Mouse (Mus musculus) ES-E14 (cell line): ENCODE data around the gene Carmil1. TPM values are rescaled to one million over a fixed set of nuclear protein-coding genes. Genes with fewer than 3 reads are reported as not detected.

Experiments
- DNase-seq: peaks from one replicate; pipeline ENCODE4 v3.0.0-alpha.2; 2013; ENCODE audit warnings: low read depth, low spot score
- H3K27ac ChIP-seq: 2 replicates; pipeline ENCODE4 v1.5.1; 2012; ENCODE audit warnings: low read depth, mild to moderate bottlenecking, low read length, moderate library complexity, mixed read lengths; ENCODE audit not compliant: poor library complexity, insufficient read depth, severe bottlenecking
- H3K36me3 ChIP-seq: 2 replicates; pipeline ENCODE4 v1.6.1; 2012; ENCODE audit warnings: mild to moderate bottlenecking, low read length, moderate library complexity, mixed read lengths; ENCODE audit not compliant: control insufficient read depth, poor library complexity, insufficient read depth, severe bottlenecking
- H3K4me1 ChIP-seq, 2 experiments: fragments of 150-350 bp in 1 of 2; sonication (generic) in 1 of 2; 2 replicates each; pipeline ENCODE4 v1.6.1; 2012; ENCODE audit warnings: low read length in 2 of 2, mild to moderate bottlenecking in 1 of 2, mixed read lengths in 1 of 2; ENCODE audit not compliant: control insufficient read depth in 2 of 2, insufficient read depth in 2 of 2, poor library complexity in 1 of 2
- H3K4me3 ChIP-seq, 2 experiments: fragments of 150-350 bp in 1 of 2; sonication (generic) in 1 of 2; 2 replicates each; pipeline ENCODE4 v1.5.1; 2012; ENCODE audit warnings: low read length in 2 of 2, low read depth in 1 of 2, mild to moderate bottlenecking in 1 of 2, mixed read lengths in 1 of 2; ENCODE audit not compliant: insufficient read depth in 1 of 2, poor library complexity in 1 of 2, severe bottlenecking in 1 of 2
- H3K9ac ChIP-seq: 2 replicates; pipeline ENCODE4 v1.6.1; 2012; ENCODE audit warnings: low read depth, mild to moderate bottlenecking, low read length, mixed read lengths; ENCODE audit not compliant: poor library complexity, insufficient read depth, severe bottlenecking
- H3K9me3 ChIP-seq: fragments of 150-350 bp; sonication (generic); 2 replicates; pipeline ENCODE4 v1.6.1; 2012; ENCODE audit warnings: low read depth, mild to moderate bottlenecking, low read length; ENCODE audit not compliant: control insufficient read depth, insufficient read depth
- CHD2 ChIP-seq: IDR thresholded peaks from 2 replicates; pipeline ENCODE4 v1.6.1; 2014; ENCODE audit warnings: mild to moderate bottlenecking, low read depth, low read length, inconsistent platforms
- HCFC1 ChIP-seq: IDR thresholded peaks from 2 replicates; pipeline ENCODE4 v1.6.1; 2012; ENCODE audit warnings: low read length, inconsistent platforms, borderline replicate concordance; ENCODE audit not compliant: insufficient read depth
- MAFK ChIP-seq: IDR thresholded peaks from 2 replicates; pipeline ENCODE4 v1.6.1; 2014; ENCODE audit warnings: mild to moderate bottlenecking, low read depth, low read length, inconsistent platforms; ENCODE audit not compliant: insufficient read depth
- ZC3H11A ChIP-seq: IDR thresholded peaks from 2 replicates; pipeline ENCODE4 v1.6.1; 2012; ENCODE audit warnings: low read depth, mild to moderate bottlenecking, inconsistent platforms, low read length, borderline replicate concordance
- ZNF384 ChIP-seq: IDR thresholded peaks from 2 replicates; pipeline ENCODE4 v1.6.1; 2012; ENCODE audit warnings: low read depth, low read length, inconsistent platforms
- in situ Hi-C, 2 experiments: fragments of 600-800 bp; cut with MboI; formaldehyde crosslinking; loops; one replicate each; pipeline ENCODE4 v1.15.1; 2025; ENCODE audit warnings: low sequenced_read_pairs in 2 of 2, inconsistent platforms in 1 of 2; ENCODE audit not compliant: unreplicated experiment in 2 of 2
- total RNA-seq: library from RNA; depleted of rRNA; stranded (reverse); fragments of 300-350 nt; gene quantifications from 2 replicates; pipeline ENCODE4 v1.2.3, GENCODE M21; 2012

Carmil1 gene
- total RNA-seq, 1 experiment = 17.0 TPM

DNA sequence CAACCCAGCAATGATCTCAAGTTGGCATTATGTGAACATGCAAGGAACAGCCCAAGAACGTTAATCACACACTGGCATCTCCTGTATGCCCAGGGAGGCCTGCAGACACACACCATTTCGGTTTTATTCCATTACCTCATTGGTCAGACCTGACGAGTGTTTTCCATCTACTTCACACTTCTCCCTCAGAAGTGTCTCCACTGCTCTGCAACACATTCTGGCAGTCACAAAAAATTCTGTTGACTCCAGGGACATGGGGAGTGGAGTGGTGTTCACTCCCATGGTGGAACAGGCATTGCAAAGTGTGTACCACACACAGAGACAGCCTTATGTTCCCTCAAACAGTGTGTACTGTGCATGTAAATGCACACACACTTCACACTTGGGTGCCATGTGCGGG lies 40.2 kb downstream of the Carmil1 start:
- H3K9ac ChIP-seq = no peak overlapping the region
- H3K27ac ChIP-seq = no peak overlapping the region
- no peak overlapping the region for H3K4me3 ChIP-seq
- H3K36me3 ChIP-seq = no peaks in the 10 kb centered on the region; the same call in 1 of the 2 replicates
- in situ Hi-C loops = no loop called here
- H3K4me1 ChIP-seq = no peaks in the 10 kb centered on the region
- TF ChIP-seq HCFC1 = no peak
- no peak for TF ChIP-seq MAFK
- no peaks in the 10 kb centered on the region for H3K9me3 ChIP-seq
- no peak for DNase-seq

GRCm38 (mm10) chr13:24238456-24239120 lies 42.0 kb downstream of the Carmil1 start:
- in situ Hi-C loops = no loop called here
- H3K27ac ChIP-seq = no peak overlapping the region
- no peaks in the 10 kb centered on the region for H3K36me3 ChIP-seq
- no peak for TF ChIP-seq MAFK
- no peak for TF ChIP-seq ZNF384
- TF ChIP-seq ZC3H11A = no peak
- no peak for TF ChIP-seq CHD2
- TF ChIP-seq HCFC1 = no peak
- H3K9me3 ChIP-seq = no peaks in the 10 kb centered on the region
- no peak for DNase-seq
- no peaks in the 10 kb centered on the region for H3K4me1 ChIP-seq
- no peak overlapping the region for H3K9ac ChIP-seq
- no peak overlapping the region for H3K4me3 ChIP-seq

- DNase-seq = no peak
- in situ Hi-C loops = no loop called here
- Histone ChIP-seq H3K27ac (no peak overlapping the region), H3K9me3 (no peaks in the 10 kb centered on the region; the same call in 1 of the 2 replicates), H3K9ac (no peak overlapping the region), H3K4me1 (no peaks in the 10 kb centered on the region), H3K4me3 (no peak overlapping the region), H3K36me3 (no peaks in the 10 kb centered on the region)
- TF ChIP-seq CHD2 (no peak), ZNF384 (no peak), MAFK (no peak), HCFC1 (no peak), ZC3H11A (no peak)
Measured at GRCm38 (mm10) chr13:24236736-24237135, 43.9 kb downstream of the Carmil1 start.

- Histone ChIP-seq H3K4me1 (no peaks in the 10 kb centered on the region), H3K36me3 (no peaks in the 10 kb centered on the region; the same call in 1 of the 2 replicates), H3K27ac (no peak overlapping the region), H3K9me3 (peaks cover 9% of the 10 kb centered on the region; the same call in 1 of the 2 replicates), H3K4me3 (no peak overlapping the region), H3K9ac (no peak overlapping the region)
- in situ Hi-C loops = no loop called here
- no peak for DNase-seq
- TF ChIP-seq CHD2 (no peak), ZC3H11A (no peak)
Measured at GRCm38 (mm10) chr13:24232750-24233149, 47.8 kb downstream of the Carmil1 start.
